Mouse (Mus musculus): ENCODE data around the gene Kcnj2. TPM values are rescaled to one million over a fixed set of nuclear protein-coding genes. Genes with fewer than 3 reads are reported as not detected.

Gene Kcnj2
- polyA plus RNA-seq (2012; rRNA removed) (5.2 and 5.7 TPM in 2 replicates), polyA plus RNA-seq (2014; fragmentation: Nextera tagmentation; extraction: Ambion mirVana) (0.58 and 0.89 TPM in 2 replicates)

DNA sequence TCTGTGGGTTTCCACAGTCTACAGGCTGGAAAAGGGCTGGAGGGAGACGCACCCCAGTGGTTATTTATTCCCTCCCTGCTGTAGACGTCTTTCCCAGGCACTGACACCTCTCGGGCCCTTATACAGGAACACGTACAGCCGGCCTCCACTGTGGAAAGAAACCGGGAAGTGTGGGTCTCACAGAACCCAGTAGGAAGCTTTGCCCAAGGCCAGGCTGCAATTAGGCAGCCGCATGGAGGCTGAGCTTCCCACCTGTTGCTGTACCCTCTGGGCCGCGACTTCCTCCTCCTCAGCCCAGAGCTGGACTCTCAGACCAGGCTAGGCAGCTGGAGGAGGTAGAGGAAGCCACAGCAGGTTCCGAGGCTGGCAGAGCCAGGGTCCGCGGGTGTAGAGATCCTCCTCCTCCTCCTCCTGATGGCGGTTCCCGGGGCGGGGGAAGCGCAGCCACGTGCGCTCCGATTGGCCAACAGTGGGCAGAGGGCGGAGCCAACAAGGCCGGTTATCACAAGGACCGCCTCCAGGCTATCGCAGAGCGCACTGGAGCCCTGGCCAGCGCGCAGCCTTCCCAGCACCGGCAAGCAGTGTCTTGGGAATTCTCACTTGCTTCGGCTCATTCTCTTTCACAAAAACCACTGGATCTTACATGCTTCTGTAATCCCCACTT is at the start of gene Kcnj2:
Gene Kcnj2, plus strand, starts transcription at position 530 of the 664 bp plus-strand sequence.
- ATAC-seq (ENCODE audit: low FRiP score, low read depth) (peak; percentile 97), DNase-seq (ENCODE audit: low spot score) (peak; percentile 91)
- H3K4me2 ChIP-seq (replicated peaks; ENCODE audit: low read depth, low read length, severe bottlenecking), result peak within 1 kb of the TSS; percentile 92
- no peaks in the 10 kb centered on the region for H3K9me3 ChIP-seq (ENCODE audit: control insufficient read depth, low read length)
- H3K27ac ChIP-seq (replicated peaks; ENCODE audit: low read depth, low read length), result 0 out of 2 replicates have a peak within 1 kb of the TSS, but pooled peaks have one; percentile 41
- WGBS, result 2% methylated on average over 22 of the region's 28 CpGs
- H3K27me3 ChIP-seq (ENCODE audit: control insufficient read depth, insufficient read depth, low read length), result peaks cover 4% of the 10 kb centered on the region; the same call in 1 of the 2 replicates
- H3K9ac ChIP-seq (ENCODE audit: low read depth, low read length, severe bottlenecking), result peak within 1 kb of the TSS; percentile 48
- H3K4me3 ChIP-seq (replicated peaks; ENCODE audit: low read length), result peak within 1 kb of the TSS; percentile 57
- peak; percentile 61; the same call in 1 of the 2 replicates for TF ChIP-seq POLR2A (IDR thresholded peaks at IDR 0.05; ENCODE audit: borderline replicate concordance, extremely low read depth, insufficient read depth, insufficient read length)
- no peaks in the 10 kb centered on the region for H3K4me1 ChIP-seq (ENCODE audit: control insufficient read depth, insufficient read depth, low read length)
- no peaks in the 10 kb centered on the region for H3K36me3 ChIP-seq (ENCODE audit: control insufficient read depth, insufficient read depth, low read length)

- no peaks in the 10 kb centered on the region for H3K27me3 ChIP-seq (ENCODE audit: control insufficient read depth, insufficient read depth, low read length)
- H3K4me1 ChIP-seq (ENCODE audit: control insufficient read depth, insufficient read depth, low read length), result no peaks in the 10 kb centered on the region
- H3K27ac ChIP-seq (replicated peaks; ENCODE audit: low read depth, low read length), result no peak overlapping the region
- H3K9me3 ChIP-seq (ENCODE audit: control insufficient read depth, low read length), result no peaks in the 10 kb centered on the region
- no peak overlapping the region for H3K4me2 ChIP-seq (replicated peaks; ENCODE audit: low read depth, low read length, severe bottlenecking)
- no peak overlapping the region for H3K9ac ChIP-seq (ENCODE audit: low read depth, low read length, severe bottlenecking)
- 91% methylated on average over 3 of the region's 3 CpGs for WGBS
- no peak overlapping the region for H3K4me3 ChIP-seq (replicated peaks; ENCODE audit: low read length)
- no peaks in the 10 kb centered on the region for H3K36me3 ChIP-seq (ENCODE audit: control insufficient read depth, insufficient read depth, low read length)
- TF ChIP-seq POLR2A (IDR thresholded peaks at IDR 0.05; ENCODE audit: borderline replicate concordance, extremely low read depth, insufficient read depth, insufficient read length), result no peak
- DNase-seq (ENCODE audit: low spot score) (no peak), ATAC-seq (ENCODE audit: low FRiP score, low read depth) (no peak)
Observed at GRCm38 (mm10) chr11:111016206-111016605, 49.8 kb upstream of the Kcnj2 start.

GRCm38 (mm10) chr11:111020211-111020610 is 45.8 kb upstream of the Kcnj2 start:
- Histone ChIP-seq H3K27me3 (ENCODE audit: control insufficient read depth, insufficient read depth, low read length) (no peaks in the 10 kb centered on the region), H3K4me1 (ENCODE audit: control insufficient read depth, insufficient read depth, low read length) (0 out of 2 replicates have a peak, but pooled peaks cover 3% of the 10 kb centered on the region), H3K9ac (ENCODE audit: low read depth, low read length, severe bottlenecking) (no peak overlapping the region), H3K4me2 (replicated peaks; ENCODE audit: low read depth, low read length, severe bottlenecking) (no peak overlapping the region), H3K27ac (replicated peaks; ENCODE audit: low read depth, low read length) (no peak overlapping the region), H3K4me3 (replicated peaks; ENCODE audit: low read length) (no peak overlapping the region), H3K36me3 (ENCODE audit: control insufficient read depth, insufficient read depth, low read length) (no peaks in the 10 kb centered on the region), H3K9me3 (ENCODE audit: control insufficient read depth, low read length) (no peaks in the 10 kb centered on the region)
- DNase-seq (ENCODE audit: low spot score) (no peak), ATAC-seq (ENCODE audit: low FRiP score, low read depth) (no peak)
- WGBS, result 73% methylated on average over 2 of the region's 2 CpGs
- no peak for TF ChIP-seq POLR2A (IDR thresholded peaks at IDR 0.05; ENCODE audit: borderline replicate concordance, extremely low read depth, insufficient read depth, insufficient read length)

GRCm38 (mm10) chr11:111022681-111023281 is 43.2 kb upstream of the Kcnj2 start:
- no peaks in the 10 kb centered on the region for H3K27me3 ChIP-seq (ENCODE audit: control insufficient read depth, insufficient read depth, low read length)
- no peak overlapping the region for H3K4me2 ChIP-seq (replicated peaks; ENCODE audit: low read depth, low read length, severe bottlenecking)
- WGBS, result 58% methylated on average over 8 of the region's 8 CpGs
- no peak overlapping the region for H3K9ac ChIP-seq (ENCODE audit: low read depth, low read length, severe bottlenecking)
- H3K4me3 ChIP-seq (replicated peaks; ENCODE audit: low read length), result no peak overlapping the region
- H3K27ac ChIP-seq (replicated peaks; ENCODE audit: low read depth, low read length), result no peak overlapping the region
- ATAC-seq (ENCODE audit: low FRiP score, low read depth) (no peak), DNase-seq (ENCODE audit: low spot score) (no peak)
- TF ChIP-seq POLR2A (IDR thresholded peaks at IDR 0.05; ENCODE audit: borderline replicate concordance, extremely low read depth, insufficient read depth, insufficient read length), result no peak
- 0 out of 2 replicates have a peak, but pooled peaks cover 3% of the 10 kb centered on the region for H3K4me1 ChIP-seq (ENCODE audit: control insufficient read depth, insufficient read depth, low read length)
- no peaks in the 10 kb centered on the region for H3K36me3 ChIP-seq (ENCODE audit: control insufficient read depth, insufficient read depth, low read length)
- H3K9me3 ChIP-seq (ENCODE audit: control insufficient read depth, low read length), result no peaks in the 10 kb centered on the region

DNA sequence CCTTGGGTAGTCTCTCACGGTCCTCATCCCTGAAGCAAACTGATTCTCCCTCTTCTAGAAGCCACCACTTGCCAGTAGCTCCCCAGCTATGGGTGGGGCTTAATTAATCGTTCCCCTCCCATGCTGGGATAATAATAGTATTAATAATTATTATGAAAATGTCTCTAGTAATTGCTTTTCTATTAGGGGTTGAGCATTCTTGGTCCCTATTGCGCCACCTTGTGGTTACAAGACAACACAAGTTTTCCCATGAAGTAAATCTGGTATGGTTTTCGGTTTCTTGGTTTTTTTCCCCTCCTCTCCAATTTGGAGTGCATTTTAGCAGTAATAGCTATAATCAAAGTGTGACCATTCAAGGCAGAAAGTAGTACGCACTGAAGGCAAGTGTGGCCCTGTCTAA is 23.8 kb upstream of the Kcnj2 start:
- Histone ChIP-seq H3K27ac (replicated peaks; ENCODE audit: low read depth, low read length) (no peak overlapping the region), H3K4me3 (replicated peaks; ENCODE audit: low read length) (no peak overlapping the region), H3K4me1 (ENCODE audit: control insufficient read depth, insufficient read depth, low read length) (no peaks in the 10 kb centered on the region), H3K9ac (ENCODE audit: low read depth, low read length, severe bottlenecking) (no peak overlapping the region), H3K36me3 (ENCODE audit: control insufficient read depth, insufficient read depth, low read length) (no peaks in the 10 kb centered on the region), H3K27me3 (ENCODE audit: control insufficient read depth, insufficient read depth, low read length) (no peaks in the 10 kb centered on the region), H3K4me2 (replicated peaks; ENCODE audit: low read depth, low read length, severe bottlenecking) (no peak overlapping the region), H3K9me3 (ENCODE audit: control insufficient read depth, low read length) (no peaks in the 10 kb centered on the region)
- WGBS, result 47% methylated on average over 5 of the region's 5 CpGs
- TF ChIP-seq POLR2A (IDR thresholded peaks at IDR 0.05; ENCODE audit: borderline replicate concordance, extremely low read depth, insufficient read depth, insufficient read length), result no peak
- DNase-seq (ENCODE audit: low spot score) (no peak), ATAC-seq (ENCODE audit: low FRiP score, low read depth) (no peak)

All from limb, embryonic 14.5 days (tissue).